Mouse (Mus musculus): ENCODE measurements around the gene Abca14.
"Not testable (repeated sequence)": the region's sequence is repeated elsewhere in the genome, so short reads cannot be mapped to it uniquely, and the experiment has no call there.

The Abca14 gene

DNA sequence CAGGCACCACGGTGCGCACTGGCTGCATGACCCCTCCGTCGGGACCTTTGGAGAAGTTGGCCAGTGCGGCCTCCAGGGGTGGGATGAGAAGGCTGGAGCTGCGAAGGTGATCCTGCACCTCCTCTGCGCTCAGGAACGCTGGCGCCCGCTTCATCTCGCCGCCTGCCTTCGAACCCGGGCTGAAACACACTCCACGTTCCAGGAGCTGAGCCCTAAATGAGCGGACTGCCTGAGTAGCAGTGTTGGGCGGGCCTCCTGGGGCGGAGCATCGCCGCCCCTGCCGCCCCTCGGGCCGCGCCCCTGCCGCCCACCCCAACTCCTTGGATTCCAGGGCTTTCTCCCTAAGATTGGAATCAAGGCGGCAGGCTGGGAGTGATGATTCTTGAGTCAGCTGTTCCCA, 2.0 kb upstream of the Abca14 start, which contains the start of gene Crym:
Gene Crym (minus strand): TSS at position 341 of the 400 bp plus-strand sequence.
- DNase-seq = peak; percentile 17

GRCm38 (mm10) chr7:120205989-120206388, 2.2 kb downstream of the Abca14 start:
- DNase-seq = no peak

DNA sequence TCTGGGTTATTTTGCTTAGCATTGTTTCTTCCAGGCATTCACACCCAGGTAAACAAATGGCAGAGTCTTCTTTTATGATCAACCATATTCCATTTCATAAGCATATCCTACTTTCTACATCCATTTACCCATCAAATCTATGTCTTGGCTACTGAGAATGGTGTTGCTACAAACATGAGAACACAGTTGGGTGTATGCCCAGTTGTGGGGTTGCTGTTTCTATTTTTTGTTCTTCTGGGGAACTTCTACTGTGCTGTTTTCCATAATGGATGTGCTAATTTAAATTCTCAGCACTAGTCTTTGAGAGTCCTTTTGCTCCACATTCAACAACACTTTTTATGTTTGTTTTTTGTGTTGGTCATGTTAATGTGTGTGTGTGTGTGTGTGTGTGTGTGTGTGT, 24.8 kb downstream of the Abca14 start:
- DNase-seq = no peak

- DNase-seq = no peak
These were observed 37.3 kb downstream of the Abca14 start for GRCm38 (mm10) chr7:120241092-120241491.

GRCm38 (mm10) chr7:120271135-120271991, 67.6 kb downstream of the Abca14 start:
- DNase-seq = no peak

DNA sequence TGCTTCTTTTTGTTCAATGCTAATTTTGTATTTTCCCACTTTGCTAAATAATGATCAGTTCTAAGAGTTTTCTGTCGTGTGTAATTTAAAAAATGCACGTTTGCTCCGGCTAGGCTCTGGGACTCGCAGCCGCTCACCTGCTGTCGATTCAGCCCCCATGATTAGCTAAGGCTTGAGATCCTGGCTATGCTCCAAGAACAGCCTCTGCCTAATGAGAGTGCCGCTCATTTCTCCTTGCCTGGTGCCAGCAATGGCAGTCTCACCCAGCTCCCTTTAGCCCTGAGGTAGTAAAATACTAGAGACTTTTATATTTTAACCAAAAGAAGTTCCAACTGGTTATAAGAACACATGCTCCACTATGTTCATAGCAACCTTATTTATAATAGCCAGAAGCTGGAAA, 68.3 kb downstream of the Abca14 start:
- peak; percentile 8 for DNase-seq

DNA sequence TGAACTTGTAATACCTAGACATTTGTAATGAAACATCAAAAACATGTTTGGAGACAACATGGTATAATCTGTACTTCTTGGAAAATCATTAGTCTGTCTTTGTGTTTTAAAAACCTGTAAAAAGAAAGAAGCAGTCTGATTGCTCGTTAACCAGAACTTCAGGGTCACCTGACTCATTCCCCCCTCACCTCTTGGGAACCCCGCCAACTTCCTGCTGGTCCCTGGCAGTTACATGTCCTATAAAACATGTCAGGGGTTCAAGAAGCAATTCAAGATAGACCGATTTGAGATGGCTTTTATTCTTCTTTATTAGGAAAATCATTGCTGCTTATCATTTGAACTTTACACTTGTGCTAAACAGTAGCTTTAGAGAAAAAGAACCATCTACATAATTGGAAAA, 81.5 kb downstream of the Abca14 start:
- peak; percentile 14 for DNase-seq

GRCm38 (mm10) chr7:120316086-120316485, 112.3 kb downstream of the Abca14 start:
- no peak for DNase-seq

- DNase-seq = no peak
These were observed 119.2 kb downstream of the Abca14 start for GRCm38 (mm10) chr7:120322963-120323362.

DNA sequence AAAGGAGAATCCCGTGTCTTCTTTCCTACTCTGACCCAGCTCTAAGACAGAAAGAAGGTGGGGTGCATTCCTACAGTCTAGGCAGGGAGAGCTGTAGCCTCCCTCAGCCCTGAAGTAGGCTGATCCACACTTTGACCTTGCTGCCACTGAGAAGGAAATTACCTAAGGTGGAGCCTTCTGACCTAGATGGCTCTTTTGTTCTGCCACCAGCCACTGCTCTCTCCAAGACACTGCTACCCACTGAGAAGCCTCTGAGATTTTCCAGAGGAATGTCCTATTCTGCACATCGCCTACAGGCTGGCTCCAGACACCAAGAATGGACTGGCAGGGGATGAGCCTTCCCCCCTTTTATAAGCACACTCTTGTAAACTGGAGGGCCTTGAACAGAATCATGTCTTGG, 122.2 kb downstream of the Abca14 start:
- DNase-seq = not testable (repeated sequence)

- DNase-seq = peak; percentile 31
These were observed 123.7 kb downstream of the Abca14 start for GRCm38 (mm10) chr7:120327220-120328073.

GRCm38 (mm10) chr7:120328087-120328793, 124.5 kb downstream of the Abca14 start, which contains the start of gene Abca15:
Abca15 (plus strand) TSS chr7:120328670.
- peak; percentile 68 for DNase-seq

- DNase-seq = no peak
These were observed 157.4 kb downstream of the Abca14 start for GRCm38 (mm10) chr7:120361159-120361558.

All from kidney, postnatal 14 days (tissue).